Mouse (Mus musculus): Measurements from ENCODE around the gene Slc12a8. TPM values are rescaled to one million over a fixed set of nuclear protein-coding genes. Genes with fewer than 3 reads are reported as not detected.

Gene Slc12a8
- polyA plus RNA-seq, 2 experiments, result 0.06 TPM; not detected in 1

DNA sequence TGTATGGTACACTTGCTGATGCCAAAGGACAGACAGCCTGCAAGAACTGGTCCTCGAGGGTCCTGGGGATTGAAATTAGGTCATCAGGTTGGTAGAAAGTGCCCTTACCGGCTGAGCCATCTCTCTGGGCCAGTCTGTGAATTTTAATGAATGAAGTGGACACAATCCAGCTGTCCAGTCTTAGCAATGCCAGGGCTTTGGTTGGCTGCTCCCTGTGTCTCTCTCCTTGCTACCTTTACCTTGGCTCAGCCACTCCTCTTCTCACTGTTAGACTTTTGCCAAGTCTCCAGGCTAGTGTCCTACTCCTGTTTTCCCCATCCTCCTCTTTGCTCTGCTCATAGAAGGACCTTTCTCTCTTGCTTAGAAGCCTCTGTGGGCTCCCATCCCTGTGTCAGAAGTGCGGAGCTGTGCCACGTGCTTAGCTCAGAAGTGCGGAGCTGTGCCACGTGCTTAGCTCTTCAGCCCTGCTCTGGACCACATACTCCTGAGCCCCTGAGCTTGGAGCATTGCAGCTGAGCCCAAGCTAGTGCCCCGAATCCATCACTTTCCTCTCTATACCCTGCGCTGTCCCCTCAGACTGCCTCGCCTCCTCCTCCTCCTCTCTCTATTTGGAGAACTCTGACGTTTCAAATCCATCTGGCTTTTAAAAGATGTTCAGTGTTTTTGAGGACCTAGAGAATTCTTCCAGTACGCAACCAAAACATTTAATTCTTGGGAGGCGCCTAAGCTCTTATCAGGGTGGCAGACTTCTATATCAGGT lies 118.9 kb downstream of the Slc12a8 start:
- no peak for ATAC-seq (ENCODE audit: insufficient read depth)
- TF ChIP-seq CTCF (IDR thresholded peaks at IDR 0.05; ENCODE audit: low read depth) (no peak), EP300 (IDR thresholded peaks at IDR 0.05; ENCODE audit: low read depth) (no peak)
- Histone ChIP-seq H3K27ac (no peak overlapping the region), H3K4me1 (replicated peaks; ENCODE audit: control insufficient read depth in 2 of 2, insufficient read depth in 2 of 2, low read length in 1 of 2) (no peaks in the 10 kb centered on the region), H3K9me3 (ENCODE audit: control insufficient read depth, low read length) (no peaks in the 10 kb centered on the region), H3K9ac (replicated peaks) (no peak overlapping the region), H3K4me3 (ENCODE audit: insufficient read depth in 1 of 2, low read depth in 2 of 2, low read length in 2 of 2) (no peak overlapping the region), H3K27me3 (ENCODE audit: control insufficient read depth, insufficient read depth, low read length) (no peaks in the 10 kb centered on the region), H3K4me2 (ENCODE audit: low read depth) (no peak overlapping the region), H3K36me3 (replicated peaks; ENCODE audit: control insufficient read depth, insufficient read depth, low read depth) (no peaks in the 10 kb centered on the region)
- 61% methylated on average over 12 of the region's 12 CpGs for whole genome bisulfite sequencing (ENCODE audit: insufficient replicate concordance)
- no peak for DNase-seq (ENCODE audit: low read depth in 3 of 3, low spot score in 3 of 3)

DNA sequence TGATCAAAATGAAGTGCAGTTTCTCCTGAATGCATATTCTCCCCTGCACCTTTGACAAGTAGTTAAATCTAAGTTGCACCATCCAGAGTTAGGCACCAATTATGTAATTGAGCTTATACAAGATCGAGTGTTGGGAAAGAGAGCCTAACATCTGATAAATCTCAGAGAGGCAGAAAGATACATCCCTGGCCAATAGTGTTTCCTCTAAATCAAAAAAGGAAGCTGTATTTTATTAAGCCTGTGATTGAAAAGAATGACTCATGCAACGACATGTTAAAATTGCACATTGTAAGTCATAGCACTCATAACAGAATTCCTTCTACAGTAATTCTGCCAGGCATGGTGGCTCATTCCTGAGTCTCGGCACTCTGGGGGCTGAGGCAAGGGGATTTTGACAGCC lies 124.7 kb downstream of the Slc12a8 start:
- H3K9me3 ChIP-seq (ENCODE audit: control insufficient read depth, low read length), result no peaks in the 10 kb centered on the region
- ATAC-seq (ENCODE audit: insufficient read depth) (no peak), DNase-seq (ENCODE audit: low read depth in 3 of 3, low spot score in 3 of 3) (no peak)
- H3K9ac ChIP-seq (replicated peaks), result no peak overlapping the region
- no peak for TF ChIP-seq EP300 (IDR thresholded peaks at IDR 0.05; ENCODE audit: low read depth)
- no peak for TF ChIP-seq CTCF (IDR thresholded peaks at IDR 0.05; ENCODE audit: low read depth)
- H3K4me1 ChIP-seq (replicated peaks; ENCODE audit: control insufficient read depth in 2 of 2, insufficient read depth in 2 of 2, low read length in 1 of 2), result no peaks in the 10 kb centered on the region
- H3K27ac ChIP-seq, result no peak overlapping the region
- H3K27me3 ChIP-seq (ENCODE audit: control insufficient read depth, insufficient read depth, low read length), result no peaks in the 10 kb centered on the region
- H3K4me2 ChIP-seq (ENCODE audit: low read depth), result no peak overlapping the region
- 42% methylated on average over 3 of the region's 3 CpGs for WGBS (ENCODE audit: insufficient replicate concordance)
- H3K36me3 ChIP-seq (replicated peaks; ENCODE audit: control insufficient read depth, insufficient read depth, low read depth), result no peaks in the 10 kb centered on the region
- no peak overlapping the region for H3K4me3 ChIP-seq (ENCODE audit: insufficient read depth in 1 of 2, low read depth in 2 of 2, low read length in 2 of 2)

DNA sequence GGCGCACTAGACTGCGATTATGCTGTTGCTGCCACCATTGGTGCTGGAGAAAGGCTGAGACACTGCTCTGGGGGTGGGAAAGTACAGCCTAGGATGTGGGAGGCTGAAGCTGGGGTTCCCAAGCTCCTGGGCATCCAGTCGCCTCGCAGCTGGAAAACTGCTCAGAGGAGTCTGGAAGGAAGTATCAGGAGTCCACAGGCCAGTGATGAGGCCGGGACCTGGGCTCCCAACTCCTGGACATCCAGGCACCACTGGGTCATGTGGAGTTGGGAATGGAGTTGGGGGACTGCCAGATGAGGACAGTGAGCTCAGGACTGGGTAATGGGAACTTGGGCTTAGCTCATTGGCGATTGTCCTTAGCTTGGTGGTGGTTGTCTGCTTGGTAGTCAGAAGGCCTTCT lies 136.0 kb downstream of the Slc12a8 start:
- ATAC-seq (ENCODE audit: insufficient read depth), result no peak
- Histone ChIP-seq H3K27ac (no peak overlapping the region), H3K4me1 (replicated peaks; ENCODE audit: control insufficient read depth in 2 of 2, insufficient read depth in 2 of 2, low read length in 1 of 2) (no peaks in the 10 kb centered on the region), H3K9ac (replicated peaks) (no peak overlapping the region), H3K27me3 (ENCODE audit: control insufficient read depth, insufficient read depth, low read length) (no peaks in the 10 kb centered on the region), H3K4me2 (ENCODE audit: low read depth) (no peak overlapping the region), H3K4me3 (ENCODE audit: insufficient read depth in 1 of 2, low read depth in 2 of 2, low read length in 2 of 2) (no peak overlapping the region), H3K36me3 (replicated peaks; ENCODE audit: control insufficient read depth, insufficient read depth, low read depth) (no peaks in the 10 kb centered on the region), H3K9me3 (ENCODE audit: control insufficient read depth, low read length) (no peaks in the 10 kb centered on the region; the same call in none of the 2 replicates)
- no peak for TF ChIP-seq EP300 (IDR thresholded peaks at IDR 0.05; ENCODE audit: low read depth)
- TF ChIP-seq CTCF (IDR thresholded peaks at IDR 0.05; ENCODE audit: low read depth), result no peak
- 78% methylated on average over 6 of the region's 6 CpGs for WGBS (ENCODE audit: insufficient replicate concordance)
- DNase-seq (ENCODE audit: low read depth in 3 of 3, low spot score in 3 of 3), result no peak

DNA sequence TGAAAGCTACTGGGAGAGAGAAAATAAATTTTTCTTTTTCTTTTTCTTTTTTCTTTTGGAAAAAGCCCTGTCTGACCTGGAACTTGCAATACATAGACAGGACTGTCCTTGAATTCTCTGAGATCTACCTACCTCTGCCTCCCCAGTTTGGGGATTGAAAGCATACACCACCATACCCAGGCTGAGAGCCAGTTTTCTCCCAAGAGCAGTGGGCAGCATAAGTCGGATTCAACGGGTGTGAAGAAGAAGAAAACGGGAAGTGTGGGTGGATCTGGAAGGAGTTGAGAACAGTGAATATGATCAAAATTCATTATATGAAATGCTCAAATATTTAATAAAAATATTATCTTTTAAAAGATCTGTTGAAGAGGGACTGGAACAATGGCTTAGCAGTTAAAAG lies 138.3 kb downstream of the Slc12a8 start:
- no peak for DNase-seq (ENCODE audit: low read depth in 3 of 3, low spot score in 3 of 3)
- Histone ChIP-seq H3K4me1 (replicated peaks; ENCODE audit: control insufficient read depth in 2 of 2, insufficient read depth in 2 of 2, low read length in 1 of 2) (no peaks in the 10 kb centered on the region), H3K9ac (replicated peaks) (no peak overlapping the region), H3K27me3 (ENCODE audit: control insufficient read depth, insufficient read depth, low read length) (no peaks in the 10 kb centered on the region), H3K36me3 (replicated peaks; ENCODE audit: control insufficient read depth, insufficient read depth, low read depth) (no peaks in the 10 kb centered on the region), H3K4me2 (ENCODE audit: low read depth) (no peak overlapping the region), H3K4me3 (ENCODE audit: insufficient read depth in 1 of 2, low read depth in 2 of 2, low read length in 2 of 2) (no peak overlapping the region), H3K9me3 (ENCODE audit: control insufficient read depth, low read length) (no peaks in the 10 kb centered on the region; the same call in 1 of the 2 replicates), H3K27ac (no peak overlapping the region)
- no peak for ATAC-seq (ENCODE audit: insufficient read depth)
- 68% methylated on average over 3 of the region's 3 CpGs for WGBS (ENCODE audit: insufficient replicate concordance)
- no peak for TF ChIP-seq CTCF (IDR thresholded peaks at IDR 0.05; ENCODE audit: low read depth)
- no peak for TF ChIP-seq EP300 (IDR thresholded peaks at IDR 0.05; ENCODE audit: low read depth)

DNA sequence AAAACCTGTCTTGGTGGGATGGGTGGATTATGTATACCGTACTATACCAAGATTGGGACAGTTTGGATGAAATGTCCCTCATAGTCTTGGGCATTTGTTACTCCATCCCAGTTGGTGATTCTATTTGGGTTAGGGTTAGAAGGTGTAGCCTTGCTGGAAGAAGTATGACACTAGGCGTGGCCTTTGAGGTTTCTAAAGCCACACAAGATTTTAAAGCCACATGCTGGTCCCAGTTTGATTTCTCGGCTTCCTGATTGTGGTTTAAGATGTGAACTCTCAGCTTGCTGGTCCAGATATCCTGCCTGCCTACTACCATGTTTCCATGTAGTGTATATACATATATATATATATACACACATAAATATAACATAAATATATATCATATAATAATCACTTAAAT lies 140.1 kb downstream of the Slc12a8 start:
- Histone ChIP-seq H3K4me1 (replicated peaks; ENCODE audit: control insufficient read depth in 2 of 2, insufficient read depth in 2 of 2, low read length in 1 of 2) (no peaks in the 10 kb centered on the region), H3K4me3 (ENCODE audit: insufficient read depth in 1 of 2, low read depth in 2 of 2, low read length in 2 of 2) (no peak overlapping the region), H3K27me3 (ENCODE audit: control insufficient read depth, insufficient read depth, low read length) (no peaks in the 10 kb centered on the region), H3K9me3 (ENCODE audit: control insufficient read depth, low read length) (no peaks in the 10 kb centered on the region), H3K4me2 (ENCODE audit: low read depth) (no peak overlapping the region), H3K9ac (replicated peaks) (no peak overlapping the region), H3K27ac (no peak overlapping the region), H3K36me3 (replicated peaks; ENCODE audit: control insufficient read depth, insufficient read depth, low read depth) (no peaks in the 10 kb centered on the region)
- ATAC-seq (ENCODE audit: insufficient read depth) (no peak), DNase-seq (ENCODE audit: low read depth in 3 of 3, low spot score in 3 of 3) (no peak)
- no peak for TF ChIP-seq EP300 (IDR thresholded peaks at IDR 0.05; ENCODE audit: low read depth)
- no peak for TF ChIP-seq CTCF (IDR thresholded peaks at IDR 0.05; ENCODE audit: low read depth)
- 32% methylated on average over 3 of the region's 3 CpGs for WGBS (ENCODE audit: insufficient replicate concordance)
